Mouse (Mus musculus) C2C12 (cell line): Measurements from ENCODE around the gene Map2k2.

Source experiments
- CTCF ChIP-seq: IDR thresholded peaks from one replicate; pipeline ENCODE4 v1.5.1; 2011; ENCODE audit not compliant: control insufficient read depth, insufficient read depth, insufficient read length
- MYOD1 ChIP-seq: IDR thresholded peaks from one replicate; pipeline ENCODE4 v1.6.1; 2011; ENCODE audit warnings: low read depth; ENCODE audit not compliant: control insufficient read depth, insufficient read length

DNA sequence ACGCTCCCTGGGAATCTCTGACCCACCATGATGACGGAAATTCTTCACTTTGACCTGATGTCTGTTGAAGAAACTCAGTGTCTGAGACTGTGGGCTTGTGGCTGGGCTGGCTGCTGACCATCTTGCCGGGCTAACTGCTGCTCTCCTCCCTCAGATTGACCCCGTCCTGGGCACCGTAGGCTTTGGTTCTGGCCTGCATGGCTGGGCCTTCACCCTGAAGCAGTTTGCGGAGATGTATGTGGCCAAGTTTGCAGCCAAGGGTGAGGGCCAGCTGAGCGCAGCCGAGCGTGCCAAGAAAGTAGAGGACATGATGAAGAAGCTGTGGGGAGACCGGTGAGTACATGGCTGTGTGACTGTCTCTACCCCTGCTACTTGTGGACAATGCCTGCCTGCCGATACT lies 73.2 kb downstream of the Map2k2 start:
- no peak for TF ChIP-seq CTCF
- TF ChIP-seq MYOD1, result no peak
